In genomic region chr17:70853436-70853905, GRCm38 (mm10) we compare ENCODE assay signal across 8 mouse cellular contexts. TPM values are rescaled to one million over a fixed set of nuclear protein-coding genes. Genes with fewer than 3 reads are reported as not detected.
DNase-seq lines count a peak whose midpoint lies in the region; ATAC-seq and TF ChIP-seq lines count a peak whose summit lies in the region.

Gene Tgif1, minus strand, starts transcription at chr17:70853546.

- ATAC-seq in forebrain, postnatal 0 days, result no peak
- ATAC-seq in hindbrain, embryonic 16.5 days, result no peak
- ATAC-seq in liver, embryonic 14.5 days (ENCODE audit: insufficient read depth), result peak; percentile 16; the same call in 1 of the 2 replicates

- H3K27ac ChIP-seq in forebrain, postnatal 0 days (ENCODE audit: low read depth, low read length), result peak within 1 kb of the TSS; percentile 69
- H3K27ac ChIP-seq in hindbrain, embryonic 16.5 days (ENCODE audit: low read depth, low read length), result peak within 1 kb of the TSS; percentile 91
- peak within 1 kb of the TSS; percentile 63 for H3K27ac ChIP-seq in liver, embryonic 14.5 days

- H3K4me3 ChIP-seq in forebrain, postnatal 0 days (ENCODE audit: low read depth, low read length), result peak within 1 kb of the TSS; percentile 44
- peak within 1 kb of the TSS; percentile 68 for H3K4me3 ChIP-seq in hindbrain, embryonic 16.5 days (ENCODE audit: low read length)
- peak within 1 kb of the TSS; percentile 61 to 72 for H3K4me3 ChIP-seq in liver, embryonic 14.5 days (ENCODE audit: insufficient read depth in 1 of 2, low read depth in 2 of 2, low read length in 2 of 2)

- TF ChIP-seq EP300 in liver, embryonic 14.5 days (IDR thresholded peaks at IDR 0.05; ENCODE audit: low read depth), result no peak

- H3K9me3 ChIP-seq in forebrain, postnatal 0 days (ENCODE audit: low read length), result no peaks in the 10 kb centered on the region
- no peaks in the 10 kb centered on the region for H3K9me3 ChIP-seq in hindbrain, embryonic 16.5 days (ENCODE audit: control insufficient read depth, low read length)
- H3K9me3 ChIP-seq in liver, embryonic 14.5 days (ENCODE audit: control insufficient read depth, low read length), result no peaks in the 10 kb centered on the region

- H3K9ac ChIP-seq in forebrain, postnatal 0 days, result peak within 1 kb of the TSS; percentile 39
- peak within 1 kb of the TSS; percentile 75 for H3K9ac ChIP-seq in hindbrain, embryonic 16.5 days (ENCODE audit: low read depth, low read length)
- H3K9ac ChIP-seq in liver, embryonic 14.5 days (replicated peaks), result peak within 1 kb of the TSS; percentile 59

- peaks cover 11% of the 10 kb centered on the region for H3K27me3 ChIP-seq in forebrain, postnatal 0 days (ENCODE audit: insufficient read depth, low read length)
- no peaks in the 10 kb centered on the region for H3K27me3 ChIP-seq in hindbrain, embryonic 16.5 days (replicated peaks; ENCODE audit: control insufficient read depth, insufficient read depth, low read length)
- peaks cover 37% of the 10 kb centered on the region for H3K27me3 ChIP-seq in liver, embryonic 14.5 days (ENCODE audit: control insufficient read depth, insufficient read depth, low read length)

- H3K4me1 ChIP-seq in forebrain, postnatal 0 days (ENCODE audit: insufficient read depth), result 0 out of 2 replicates have a peak, but pooled peaks cover 14% of the 10 kb centered on the region
- H3K4me1 ChIP-seq in hindbrain, embryonic 16.5 days (ENCODE audit: control insufficient read depth, insufficient read depth, low read depth, low read length), result peaks cover 38% of the 10 kb centered on the region
- H3K4me1 ChIP-seq in liver, embryonic 14.5 days (replicated peaks; ENCODE audit: control insufficient read depth in 2 of 2, insufficient read depth in 2 of 2, low read length in 1 of 2), result peaks cover 0 to 6% of the 10 kb centered on the region in 2 experiments; a peak in 1 of 4 replicates

- 2% methylated on average over 29 of the region's 29 CpGs for WGBS in forebrain, postnatal 0 days
- WGBS in hindbrain, embryonic 16.5 days, result under 1% methylated on average over 29 of the region's 29 CpGs
- under 1% methylated on average over 29 of the region's 29 CpGs for WGBS in liver, embryonic 14.5 days (ENCODE audit: insufficient replicate concordance)

- DNase-seq in cerebellum, postnatal 14 days, result peak; percentile 41 to 44
- no peak for DNase-seq in cerebellum, adult 11-12 months
- no peak for DNase-seq in adrenal gland, adult 8-10 months
- DNase-seq in forebrain, postnatal 0 days, result peak; percentile 30
- no peak for DNase-seq in liver, embryonic 14.5 days (ENCODE audit: low read depth in 3 of 3, low spot score in 3 of 3)
- peak; percentile 75 for DNase-seq in naive thymus-derived CD4-positive, alpha-beta T cell, adult 2 months (ENCODE audit: low read depth)
- peak; percentile 52 for DNase-seq in thymus, postnatal 25 days

- H3K4me2 ChIP-seq in forebrain, postnatal 0 days (ENCODE audit: low read depth), result peak within 1 kb of the TSS; percentile 91
- H3K4me2 ChIP-seq in hindbrain, embryonic 16.5 days (ENCODE audit: low read length), result peak within 1 kb of the TSS; percentile 97
- peak within 1 kb of the TSS; percentile 89 for H3K4me2 ChIP-seq in liver, embryonic 14.5 days (ENCODE audit: low read depth)

- no peak for TF ChIP-seq CTCF in forebrain, postnatal 0 days (IDR thresholded peaks at IDR 0.05; ENCODE audit: low read depth)
- TF ChIP-seq CTCF in liver, embryonic 14.5 days (IDR thresholded peaks at IDR 0.05; ENCODE audit: low read depth), result no peak

- no peaks in the 10 kb centered on the region for H3K36me3 ChIP-seq in forebrain, postnatal 0 days (ENCODE audit: insufficient read depth)
- no peaks in the 10 kb centered on the region for H3K36me3 ChIP-seq in hindbrain, embryonic 16.5 days (ENCODE audit: control insufficient read depth, insufficient read depth, low read length)
- no peaks in the 10 kb centered on the region for H3K36me3 ChIP-seq in liver, embryonic 14.5 days (replicated peaks; ENCODE audit: control insufficient read depth, insufficient read depth, low read depth)

RNA-seq across cellular contexts. Expression of gene Tgif1, which starts in this region (rescaled TPM):
- 10 to 100 TPM; 45.8 to 61.5 (median 60.5) TPM for total RNA-seq in adrenal gland, adult 8-10 months (2022)
- 3.0 and 3.5 TPM in 2 replicates for total RNA-seq in forebrain, postnatal 0 days (2014; rRNA removed)
- 4.4 and 5.2 TPM in 2 replicates for polyA plus RNA-seq in forebrain, postnatal 0 days (2015; fragmentation: Nextera tagmentation; extraction: Ambion mirVana)
- 13.2 and 14.5 TPM in 2 replicates for polyA plus RNA-seq in hindbrain, embryonic 16.5 days (2015; fragmentation: Nextera tagmentation; extraction: Ambion mirVana)
- 6.3 and 7.0 TPM in 2 replicates for polyA plus RNA-seq in liver, embryonic 14.5 days (2012; rRNA removed)
- 5.0 TPM in 2 replicates for polyA plus RNA-seq in liver, embryonic 14.5 days (2014; fragmentation: Nextera tagmentation; extraction: Ambion mirVana)

Comparison
In these comparisons a context has a peak if more than half of its experiments do, and no peak if none do; other contexts are left out.
1. RNA of gene Tgif1 (total RNA-seq): 45.8 to 61.5 TPM in adrenal gland, adult 8-10 months; 3.0 to 3.5 TPM in forebrain, postnatal 0 days; every median in the first group is over 10 times any median in the second.
2. DNase-seq: peak in cerebellum, postnatal 14 days (2 of 2), forebrain, postnatal 0 days (single experiment), naive thymus-derived CD4-positive, alpha-beta T cell, adult 2 months (single experiment) and thymus, postnatal 25 days (single experiment); none in cerebellum, adult 11-12 months (single experiment), adrenal gland, adult 8-10 months (single experiment) and liver, embryonic 14.5 days (0 of 3).
3. Peak in every context shown above with its lines, with median percentiles within 50 percentile points of each other: H3K27ac ChIP-seq, H3K4me2 ChIP-seq, H3K4me3 ChIP-seq and H3K9ac ChIP-seq.